Mouse (Mus musculus): ENCODE measurements at regions not wholly inside any gene's neighbourhood (a gene's known extent, or its start where the extent isn't known, plus 50 kb on each side); places are given as distances from the start of the nearest gene placed in this dataset.
"Not testable (repeated sequence)": the region's sequence is repeated elsewhere in the genome, so short reads cannot be mapped to it uniquely, and the experiment has no call there.

- intact Hi-C loops (cut with DNase I); DNase-seq: not testable (repeated sequence)
Measured at GRCm38 (mm10) chr12:115468569-115468968, 579.0 kb upstream of the Zfp386 start.

DNA sequence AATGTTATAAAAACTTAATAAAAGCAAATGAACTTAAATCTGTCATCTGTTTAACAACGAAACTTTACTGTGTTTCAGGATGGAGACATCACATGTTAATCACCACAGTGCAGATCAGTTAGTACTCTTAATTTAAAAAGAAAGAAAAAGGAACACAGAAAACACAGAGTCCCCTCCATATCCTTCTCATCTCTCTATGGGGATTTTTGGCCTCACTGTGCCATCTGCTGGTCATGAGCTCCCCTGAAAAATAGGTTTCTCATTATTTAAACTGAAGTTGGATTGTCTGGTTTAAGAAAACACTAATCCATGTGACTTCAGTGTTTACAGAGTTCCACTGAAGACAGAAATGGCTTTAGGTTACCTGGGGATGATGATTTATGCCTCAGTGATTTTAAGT is 548.7 kb upstream of the Zfp386 start:
- no peak for DNase-seq
- intact Hi-C loops (cut with DNase I): no loop called here

GRCm38 (mm10) chr12:115507285-115507684 is 540.2 kb upstream of the Zfp386 start:
- DNase-seq; intact Hi-C loops (cut with DNase I): not testable (repeated sequence)

- intact Hi-C loops (cut with DNase I); DNase-seq: not testable (repeated sequence)
Measured at GRCm38 (mm10) chr12:115508615-115509342, 538.7 kb upstream of the Zfp386 start.

- intact Hi-C loops (cut with DNase I); DNase-seq: not testable (repeated sequence)
Measured at GRCm38 (mm10) chr12:115518778-115519541, 528.6 kb upstream of the Zfp386 start.

DNA sequence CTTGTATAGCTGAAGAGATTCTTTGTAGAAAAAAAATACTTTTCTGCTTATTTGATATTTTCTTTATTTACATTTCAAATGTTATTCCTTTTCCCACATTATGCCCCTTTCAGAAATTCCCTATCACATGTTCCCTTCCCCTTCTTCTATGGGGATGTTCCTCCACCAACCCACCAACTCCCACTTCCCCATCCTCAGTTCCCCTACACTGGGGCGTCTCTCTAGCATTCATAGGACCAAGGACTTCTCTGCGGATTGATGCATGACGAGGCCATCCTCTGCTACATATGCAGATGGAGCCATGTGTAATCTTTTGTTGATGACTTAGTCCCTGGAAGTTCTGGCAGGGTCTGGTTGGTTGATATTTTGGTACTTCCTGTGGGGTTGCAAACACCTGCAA is 520.5 kb upstream of the Zfp386 start:
- DNase-seq: no peak
- intact Hi-C loops (cut with DNase I): no loop called here

- intact Hi-C loops (cut with DNase I): no loop called here
- DNase-seq: no peak
Measured at GRCm38 (mm10) chr12:115542482-115542881, 505.0 kb upstream of the Zfp386 start.

DNA sequence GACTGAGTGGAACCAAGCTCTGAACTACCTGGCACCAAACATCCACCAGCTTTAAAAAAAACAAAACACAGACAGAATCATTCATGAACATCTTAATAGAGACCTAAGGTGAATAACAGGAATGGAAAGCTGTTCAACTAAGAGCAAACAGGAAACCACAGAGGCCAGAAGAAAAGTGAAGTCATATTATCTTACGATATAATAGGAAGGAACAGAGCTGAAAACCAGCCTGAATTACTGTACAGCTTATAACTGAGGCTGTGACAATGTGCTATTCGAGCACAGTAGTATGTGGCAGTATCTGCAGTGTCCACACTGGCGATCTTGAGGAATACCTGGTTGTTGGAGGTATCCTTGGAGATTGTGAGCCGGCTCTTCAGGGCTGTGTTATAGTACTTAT is 480.6 kb upstream of the Zfp386 start:
- DNase-seq; intact Hi-C loops (cut with DNase I): not testable (repeated sequence)

GRCm38 (mm10) chr12:115592985-115593384 is 454.5 kb upstream of the Zfp386 start:
- intact Hi-C loops (cut with DNase I); DNase-seq: not testable (repeated sequence)

DNA sequence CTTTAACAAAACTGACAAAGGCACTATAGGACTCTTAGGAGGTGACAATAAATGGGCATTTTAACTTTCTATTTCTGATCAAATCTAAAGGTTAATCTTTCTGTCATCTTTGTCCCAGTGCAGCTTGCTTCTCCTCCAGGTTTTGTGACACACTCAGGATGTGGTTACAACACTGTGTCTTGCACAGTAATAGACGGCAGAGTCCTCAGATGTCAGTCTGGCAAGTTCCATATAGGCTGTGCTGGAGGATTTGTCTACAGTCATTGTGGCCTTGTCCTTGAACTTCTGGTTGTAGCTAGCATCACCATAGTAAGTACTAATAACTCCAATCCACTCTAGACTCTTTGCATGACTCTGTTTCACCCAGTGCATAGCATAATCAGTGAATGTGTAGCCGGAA is 443.8 kb upstream of the Zfp386 start:
- no peak for DNase-seq
- intact Hi-C loops (cut with DNase I): no loop called here

DNA sequence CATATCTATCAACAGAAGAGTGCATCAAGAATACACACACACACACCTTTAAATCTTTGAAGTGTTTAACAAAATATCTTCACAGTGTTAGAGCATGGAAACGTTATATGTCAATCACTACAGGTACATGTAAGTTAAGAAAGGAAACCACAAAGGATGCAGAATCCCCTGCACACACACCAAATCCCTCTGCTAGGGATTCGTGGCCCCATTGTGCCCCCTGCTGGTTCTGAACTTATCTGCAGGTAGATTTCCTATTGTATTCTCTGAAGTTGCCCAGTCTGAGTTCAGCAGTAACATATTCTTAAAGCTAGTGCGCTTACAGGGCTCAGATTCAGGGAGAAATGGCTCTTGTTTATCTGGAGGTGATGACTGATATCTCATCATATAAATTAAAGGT is 442.6 kb upstream of the Zfp386 start:
- intact Hi-C loops (cut with DNase I): no loop called here
- DNase-seq: no peak

DNA sequence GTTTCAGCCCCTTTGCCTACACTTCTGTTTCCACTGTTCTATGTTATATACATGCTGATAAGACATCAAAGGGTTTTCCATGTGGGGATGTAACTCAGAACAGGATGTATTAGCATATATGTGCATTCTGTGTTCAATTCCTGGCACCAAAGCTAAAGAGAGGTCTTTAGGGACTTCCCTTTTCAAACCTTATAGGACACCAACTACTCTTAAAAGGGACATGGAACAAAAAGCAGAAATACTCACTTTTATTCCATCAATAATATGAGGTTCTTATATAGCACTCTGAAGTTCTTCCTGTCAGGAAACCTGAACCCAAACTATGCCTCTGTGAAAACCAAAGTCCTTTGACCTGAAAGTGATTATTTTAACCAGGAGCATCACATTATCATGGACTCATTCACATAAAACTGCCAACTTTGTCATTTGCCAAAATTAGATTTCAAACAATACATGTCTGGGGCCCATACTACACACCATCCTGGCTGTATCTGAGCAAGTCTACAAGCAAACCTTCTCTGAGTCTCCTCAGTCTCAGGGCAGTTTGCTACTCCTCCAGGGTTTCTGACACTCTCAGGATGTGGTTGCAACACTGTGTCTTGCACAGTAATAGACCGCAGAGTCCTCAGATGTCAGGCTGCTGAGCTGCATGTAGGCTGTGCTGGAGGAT is 424.8 kb upstream of the Zfp386 start:
- intact Hi-C loops (cut with DNase I); DNase-seq: not testable (repeated sequence)

GRCm38 (mm10) chr12:115624221-115624620 is 423.3 kb upstream of the Zfp386 start:
- intact Hi-C loops (cut with DNase I): no loop called here
- no peak for DNase-seq

DNA sequence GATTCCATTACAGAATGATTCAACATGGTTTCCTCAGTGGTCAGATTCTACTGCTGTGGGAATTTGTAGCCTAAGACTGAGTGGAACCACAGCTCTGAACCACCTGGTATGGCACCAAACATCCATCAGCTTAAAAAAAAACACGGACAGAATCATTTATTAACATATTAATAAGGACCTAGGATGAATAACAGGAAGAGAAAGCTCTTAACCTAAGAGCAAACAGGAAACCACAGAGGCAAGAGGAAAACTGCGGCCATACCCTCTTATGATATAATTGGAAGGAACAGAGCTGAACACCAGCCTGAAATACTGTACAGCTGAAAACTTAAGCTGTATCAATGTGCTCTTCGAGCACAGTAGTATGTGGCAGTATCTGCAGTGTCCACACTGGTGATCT is 399.9 kb upstream of the Zfp386 start:
- intact Hi-C loops (cut with DNase I): no loop called here
- DNase-seq: no peak

- intact Hi-C loops (cut with DNase I); DNase-seq: not testable (repeated sequence)
Measured at GRCm38 (mm10) chr12:115648161-115648560, 399.4 kb upstream of the Zfp386 start.

GRCm38 (mm10) chr12:115655781-115656180 is 391.7 kb upstream of the Zfp386 start:
- intact Hi-C loops (cut with DNase I): no loop called here
- no peak for DNase-seq

GRCm38 (mm10) chr12:115664081-115664480 is 383.4 kb upstream of the Zfp386 start:
- intact Hi-C loops (cut with DNase I); DNase-seq: not testable (repeated sequence)

DNA sequence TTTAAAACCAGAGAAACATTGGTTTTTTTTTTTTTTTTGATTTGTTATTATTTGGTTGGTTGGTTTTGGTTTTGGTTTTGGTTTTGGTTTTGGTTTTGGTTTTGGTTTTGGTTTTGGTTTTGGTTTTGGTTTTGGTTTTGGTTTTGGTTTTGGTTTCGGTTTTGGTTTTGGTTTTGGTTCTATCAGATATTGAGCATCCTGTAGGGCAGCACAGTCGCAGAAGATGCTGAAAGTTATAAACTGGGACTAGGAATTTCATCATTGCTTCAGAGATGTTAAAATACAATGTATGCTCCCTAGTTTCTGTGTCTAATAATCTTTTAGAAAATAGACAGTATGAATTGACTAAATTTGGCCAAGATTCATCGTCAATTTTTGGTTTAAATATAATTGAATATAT is 375.8 kb upstream of the Zfp386 start:
- DNase-seq; intact Hi-C loops (cut with DNase I): not testable (repeated sequence)

DNA sequence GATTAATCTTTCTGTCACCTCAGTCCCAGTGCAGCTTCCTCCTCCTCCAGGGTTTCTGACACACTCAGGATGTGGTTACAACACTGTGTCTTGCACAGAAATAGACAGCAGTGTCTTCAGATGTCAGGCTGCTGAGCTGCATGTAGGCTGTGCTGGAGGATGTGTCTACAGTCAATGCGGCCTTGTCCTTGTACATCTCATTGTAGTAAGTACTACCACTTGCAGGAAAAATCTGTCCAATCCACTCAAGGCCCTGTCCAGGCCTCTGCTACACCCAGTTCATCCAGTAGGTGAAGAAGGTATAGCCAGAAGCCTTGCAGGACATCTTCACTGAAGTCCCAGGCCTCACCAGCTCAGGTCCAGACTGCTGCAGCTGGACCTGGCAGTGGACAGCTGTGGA is 355.7 kb upstream of the Zfp386 start:
- intact Hi-C loops (cut with DNase I): no loop called here
- no peak for DNase-seq

DNA sequence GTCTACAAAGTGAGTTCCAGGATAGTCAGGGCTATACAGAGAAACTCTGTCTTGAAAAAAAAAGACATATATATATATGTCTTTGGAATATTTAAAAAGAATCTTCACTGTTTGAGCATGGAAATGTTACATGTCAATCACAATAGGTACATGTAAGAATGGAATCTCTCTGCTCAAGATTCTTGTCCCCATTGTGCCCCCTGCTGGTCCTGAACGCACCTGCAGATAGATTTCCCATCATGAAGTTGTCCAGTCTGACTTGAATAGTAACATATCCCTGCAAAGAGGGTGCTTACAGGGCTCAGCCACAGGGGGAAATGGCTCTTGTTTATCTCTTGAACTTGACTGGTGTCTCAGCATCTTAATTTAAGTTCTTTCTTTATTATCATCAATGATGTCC is 337.7 kb upstream of the Zfp386 start:
- intact Hi-C loops (cut with DNase I); DNase-seq: not testable (repeated sequence)

DNA sequence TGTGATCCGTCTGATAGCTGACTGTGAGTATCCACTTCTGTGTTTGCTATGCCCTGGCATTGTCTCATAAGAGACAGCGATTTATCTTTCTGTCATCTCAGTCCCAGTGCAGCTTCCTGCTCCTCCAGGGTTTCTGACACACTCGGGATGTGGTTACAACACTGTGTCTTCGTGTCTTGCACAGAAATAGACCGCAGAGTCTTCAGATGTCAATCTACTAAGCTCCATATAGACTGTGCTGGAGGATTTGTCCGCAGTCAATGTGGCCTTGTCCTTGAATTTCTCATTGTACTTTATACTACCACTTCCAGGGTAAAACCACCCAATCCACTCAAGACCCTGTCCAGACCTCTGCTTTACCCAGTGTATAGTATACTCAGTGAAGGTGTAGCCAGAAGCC is 305.5 kb upstream of the Zfp386 start:
- DNase-seq; intact Hi-C loops (cut with DNase I): not testable (repeated sequence)
